Mouse (Mus musculus) kidney, adult 18-20 months (tissue): ENCODE results near the gene Dlgap1.

Experiments used
- DNase-seq: peaks from one replicate; pipeline ENCODE4 v3.0.0; 2021

Dlgap1 gene

GRCm38 (mm10) chr17:70173916-70174315, 205.0 kb downstream of the Dlgap1 start:
- DNase-seq, result no peak

- no peak for DNase-seq
These were observed 222.4 kb downstream of the Dlgap1 start for GRCm38 (mm10) chr17:70191228-70191627.

GRCm38 (mm10) chr17:70222891-70223290, 254.0 kb downstream of the Dlgap1 start:
- DNase-seq, result no peak

GRCm38 (mm10) chr17:70247342-70247741, 278.5 kb downstream of the Dlgap1 start:
- DNase-seq, result no peak

GRCm38 (mm10) chr17:70248250-70248649, 279.4 kb downstream of the Dlgap1 start:
- DNase-seq, result no peak

- no peak for DNase-seq
These were observed 283.6 kb downstream of the Dlgap1 start for GRCm38 (mm10) chr17:70252476-70252875.

GRCm38 (mm10) chr17:70256371-70256770, 287.5 kb downstream of the Dlgap1 start:
- DNase-seq, result no peak

GRCm38 (mm10) chr17:70263156-70263555, 294.3 kb downstream of the Dlgap1 start:
- DNase-seq, result no peak

- DNase-seq, result no peak
These were observed 303.3 kb downstream of the Dlgap1 start for GRCm38 (mm10) chr17:70272125-70272524.

GRCm38 (mm10) chr17:70287708-70288107, 318.8 kb downstream of the Dlgap1 start:
- DNase-seq, result no peak

- DNase-seq, result no peak
These were observed 325.2 kb downstream of the Dlgap1 start for GRCm38 (mm10) chr17:70294106-70294505.

- no peak for DNase-seq
These were observed 333.1 kb downstream of the Dlgap1 start for GRCm38 (mm10) chr17:70301941-70302478.

GRCm38 (mm10) chr17:70302656-70303055, 333.8 kb downstream of the Dlgap1 start:
- DNase-seq, result no peak

GRCm38 (mm10) chr17:70305021-70305420, 336.1 kb downstream of the Dlgap1 start:
- no peak for DNase-seq

- DNase-seq, result no peak
These were observed 338.7 kb downstream of the Dlgap1 start for GRCm38 (mm10) chr17:70307418-70308176.

- no peak for DNase-seq
These were observed 339.7 kb downstream of the Dlgap1 start for GRCm38 (mm10) chr17:70308364-70309231.

GRCm38 (mm10) chr17:70316327-70316726, 347.5 kb downstream of the Dlgap1 start:
- DNase-seq, result no peak

- no peak for DNase-seq
These were observed 348.9 kb downstream of the Dlgap1 start for GRCm38 (mm10) chr17:70317779-70318178.

GRCm38 (mm10) chr17:70321976-70322375, 353.1 kb downstream of the Dlgap1 start:
- no peak for DNase-seq

- no peak for DNase-seq
These were observed 364.6 kb downstream of the Dlgap1 start for GRCm38 (mm10) chr17:70333440-70333839.

GRCm38 (mm10) chr17:70334171-70334570, 365.3 kb downstream of the Dlgap1 start:
- DNase-seq, result no peak

- no peak for DNase-seq
These were observed 370.9 kb downstream of the Dlgap1 start for GRCm38 (mm10) chr17:70339821-70340220.

GRCm38 (mm10) chr17:70341230-70341629, 372.4 kb downstream of the Dlgap1 start:
- no peak for DNase-seq

- no peak for DNase-seq
These were observed 373.0 kb downstream of the Dlgap1 start for GRCm38 (mm10) chr17:70341920-70342319.
